Comparison of ENCODE assay signal across 1 mouse cellular context in genomic region chr4:156034901-156035300, GRCm38 (mm10).
TF ChIP-seq lines count a peak whose summit lies in the region.

No protein-coding gene starts in this region.

TF ChIP-seq in ES-E14, 5 proteins besides CTCF, POLR2A, EP300 and RAD21 (continued from another document):
- no peak for TF ChIP-seq CHD2 (IDR thresholded peaks at IDR 0.05; ENCODE audit: low read depth, low read length)
